Mouse (Mus musculus): ENCODE results near the gene Gfi1b. TPM values are rescaled to one million over a fixed set of nuclear protein-coding genes. Genes with fewer than 3 reads are reported as not detected.
A peak's percentile ranks its signal among the peaks of the same experiment; 100 is the strongest.

Gene Gfi1b
- polyA plus RNA-seq, 1 experiment from 2014 or later, result 0.40 TPM

DNA sequence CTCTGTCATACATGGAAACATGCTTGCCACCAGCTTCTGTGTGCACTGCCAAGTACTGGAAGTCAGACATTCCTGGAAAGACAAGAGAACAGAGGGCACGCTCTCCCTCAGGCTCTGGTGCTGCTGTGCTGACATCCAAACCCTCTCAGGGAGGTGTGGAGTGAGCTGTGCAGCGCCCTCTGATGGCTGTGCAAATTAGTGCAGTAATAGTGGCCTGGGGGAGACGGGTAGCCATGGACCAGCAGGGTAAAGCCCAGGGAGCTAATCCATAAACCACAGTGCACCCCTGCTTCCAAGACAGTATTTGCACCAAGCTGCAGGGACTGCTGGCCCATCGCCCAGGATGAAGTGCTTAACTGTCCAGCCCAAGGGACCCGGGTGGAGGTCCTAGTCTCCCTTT lies 43.8 kb downstream of the Gfi1b start:
- H3K4me2 ChIP-seq (replicated peaks; ENCODE audit: low read depth), result no peak overlapping the region
- TF ChIP-seq CTCF (IDR thresholded peaks at IDR 0.05; ENCODE audit: low read depth), result peak; percentile 63
- no peak for TF ChIP-seq EP300 (optimal IDR thresholded peaks at IDR 0.05)
- no peaks in the 10 kb centered on the region for H3K4me1 ChIP-seq (replicated peaks; ENCODE audit: control insufficient read depth, insufficient read depth)
- WGBS, result 72% methylated on average over 5 of the region's 5 CpGs
- no peaks in the 10 kb centered on the region for H3K9me3 ChIP-seq (ENCODE audit: control insufficient read depth, low read length)
- H3K36me3 ChIP-seq (ENCODE audit: control insufficient read depth, insufficient read depth, low read length), result peaks cover 15% of the 10 kb centered on the region
- DNase-seq (ENCODE audit: low spot score) (peak; percentile 41), ATAC-seq (ENCODE audit: low FRiP score, low TSS enrichment) (no peak)
- H3K27ac ChIP-seq (replicated peaks), result no peak overlapping the region
- no peak overlapping the region for H3K9ac ChIP-seq (ENCODE audit: low read length)
- no peak overlapping the region for H3K4me3 ChIP-seq (ENCODE audit: low read depth, low read length)
- H3K27me3 ChIP-seq (ENCODE audit: control insufficient read depth, insufficient read depth, low read length), result no peaks in the 10 kb centered on the region

DNA sequence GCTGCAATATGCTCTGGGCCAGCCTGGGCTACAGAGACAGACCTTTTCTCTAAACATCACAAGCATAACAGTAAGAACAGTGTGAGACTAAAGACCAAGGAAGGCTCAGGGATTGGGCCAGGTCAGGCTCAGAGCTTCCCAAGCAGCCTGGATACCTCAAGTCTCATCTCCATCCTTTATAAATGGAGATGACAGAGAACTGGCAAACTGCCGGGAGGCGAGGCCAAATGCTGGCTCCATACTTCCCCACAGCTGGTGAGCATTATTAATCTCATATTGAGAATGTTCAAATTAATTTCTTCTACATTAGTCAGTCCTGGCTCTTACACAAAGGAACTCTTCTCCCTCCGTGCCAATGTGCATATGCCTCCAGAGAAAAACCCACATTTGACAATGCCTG lies 45.0 kb downstream of the Gfi1b start:
- ATAC-seq (ENCODE audit: low FRiP score, low TSS enrichment) (no peak), DNase-seq (ENCODE audit: low spot score) (no peak)
- Histone ChIP-seq H3K4me2 (replicated peaks; ENCODE audit: low read depth) (no peak overlapping the region), H3K9me3 (ENCODE audit: control insufficient read depth, low read length) (no peaks in the 10 kb centered on the region), H3K27me3 (ENCODE audit: control insufficient read depth, insufficient read depth, low read length) (no peaks in the 10 kb centered on the region), H3K4me1 (replicated peaks; ENCODE audit: control insufficient read depth, insufficient read depth) (no peaks in the 10 kb centered on the region), H3K4me3 (ENCODE audit: low read depth, low read length) (no peak overlapping the region), H3K9ac (ENCODE audit: low read length) (no peak overlapping the region), H3K36me3 (ENCODE audit: control insufficient read depth, insufficient read depth, low read length) (peaks cover 21% of the 10 kb centered on the region), H3K27ac (replicated peaks) (no peak overlapping the region)
- no peak for TF ChIP-seq CTCF (IDR thresholded peaks at IDR 0.05; ENCODE audit: low read depth)
- 76% methylated on average over 3 of the region's 3 CpGs for WGBS

DNA sequence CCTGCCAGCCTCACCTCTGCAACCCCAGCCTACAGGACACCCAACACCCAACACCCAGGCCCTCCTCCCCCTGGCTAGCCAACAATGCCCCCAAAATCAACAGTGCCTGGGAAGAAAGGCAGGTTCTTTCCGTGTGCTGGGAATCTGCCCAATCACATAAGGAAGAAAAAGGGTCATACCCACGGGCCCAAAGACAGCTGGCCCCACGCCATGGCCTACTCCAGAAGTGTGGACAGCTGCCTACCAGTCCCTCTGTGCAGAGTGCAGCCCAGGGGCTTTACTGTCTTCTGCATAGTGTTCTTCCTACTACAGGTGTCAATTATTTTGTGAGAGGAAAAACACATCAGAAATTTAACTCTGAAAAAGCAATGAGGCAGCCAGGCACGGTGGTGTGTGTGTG lies 46.4 kb downstream of the Gfi1b start:
- TF ChIP-seq CTCF (IDR thresholded peaks at IDR 0.05; ENCODE audit: low read depth), result no peak
- TF ChIP-seq EP300 (optimal IDR thresholded peaks at IDR 0.05), result no peak
- Histone ChIP-seq H3K27ac (replicated peaks) (no peak overlapping the region), H3K9me3 (ENCODE audit: control insufficient read depth, low read length) (no peaks in the 10 kb centered on the region), H3K4me3 (ENCODE audit: low read depth, low read length) (no peak overlapping the region), H3K4me1 (replicated peaks; ENCODE audit: control insufficient read depth, insufficient read depth) (no peaks in the 10 kb centered on the region), H3K9ac (ENCODE audit: low read length) (no peak overlapping the region), H3K4me2 (replicated peaks; ENCODE audit: low read depth) (no peak overlapping the region), H3K36me3 (ENCODE audit: control insufficient read depth, insufficient read depth, low read length) (peaks cover 22% of the 10 kb centered on the region), H3K27me3 (ENCODE audit: control insufficient read depth, insufficient read depth, low read length) (no peaks in the 10 kb centered on the region)
- ATAC-seq (ENCODE audit: low FRiP score, low TSS enrichment) (no peak), DNase-seq (ENCODE audit: low spot score) (no peak)
- 64% methylated on average over 4 of the region's 4 CpGs for WGBS

DNA sequence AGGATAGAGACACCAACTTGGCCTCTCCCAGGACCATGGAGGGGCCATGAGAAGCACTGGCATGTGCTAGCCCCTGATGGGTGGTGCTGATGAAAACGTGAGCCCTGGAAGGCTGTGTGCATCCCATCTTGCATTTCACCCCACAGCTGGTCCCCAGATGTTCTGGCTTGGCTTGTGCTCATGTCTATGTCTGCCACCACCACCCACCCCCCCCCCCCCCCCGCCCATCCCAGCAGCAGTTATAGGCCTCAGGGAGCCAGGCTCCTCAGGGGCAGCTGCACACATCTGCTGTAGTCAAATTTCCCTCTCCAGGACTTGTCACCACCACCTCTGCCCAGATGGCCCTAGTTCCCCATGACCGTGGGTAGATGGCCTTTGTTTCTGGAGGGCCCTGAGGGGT lies 51.9 kb downstream of the Gfi1b start:
- no peak overlapping the region for H3K4me3 ChIP-seq (ENCODE audit: low read depth, low read length)
- no peak overlapping the region for H3K4me2 ChIP-seq (replicated peaks; ENCODE audit: low read depth)
- DNase-seq (ENCODE audit: low spot score), result no peak
- TF ChIP-seq CTCF (IDR thresholded peaks at IDR 0.05; ENCODE audit: low read depth) (no peak), EP300 (optimal IDR thresholded peaks at IDR 0.05) (no peak)
- ATAC-seq (ENCODE audit: low FRiP score, low TSS enrichment), result no peak; the same call in 1 of the 2 replicates
- no peak overlapping the region for H3K27ac ChIP-seq (replicated peaks)
- no peaks in the 10 kb centered on the region for H3K9me3 ChIP-seq (ENCODE audit: control insufficient read depth, low read length)
- no peak overlapping the region for H3K9ac ChIP-seq (ENCODE audit: low read length)
- 56% methylated on average over 2 of the region's 3 CpGs for WGBS
- no peaks in the 10 kb centered on the region for H3K4me1 ChIP-seq (replicated peaks; ENCODE audit: control insufficient read depth, insufficient read depth)
- H3K27me3 ChIP-seq (ENCODE audit: control insufficient read depth, insufficient read depth, low read length), result no peaks in the 10 kb centered on the region
- H3K36me3 ChIP-seq (ENCODE audit: control insufficient read depth, insufficient read depth, low read length), result peaks cover 24% of the 10 kb centered on the region

DNA sequence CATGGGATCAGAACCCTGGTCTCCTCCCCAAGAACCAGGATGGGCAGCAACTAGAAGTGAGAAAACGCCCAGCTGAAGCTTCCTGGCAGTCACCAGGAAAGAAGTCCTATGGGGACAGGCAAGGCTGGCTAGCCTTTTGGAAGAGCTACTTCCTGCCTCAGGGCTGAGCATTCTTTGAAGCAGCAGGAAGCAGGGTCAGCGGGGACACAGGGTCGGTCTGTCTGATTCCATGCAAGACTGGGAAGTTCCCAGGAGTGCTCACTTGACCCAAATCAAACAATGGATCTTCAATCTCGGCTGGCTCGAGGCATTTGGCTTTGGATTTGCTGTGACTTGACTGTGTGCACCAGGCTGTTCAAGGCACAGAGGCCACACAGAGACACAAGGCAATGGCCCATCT lies 55.2 kb downstream of the Gfi1b start:
- Histone ChIP-seq H3K27me3 (ENCODE audit: control insufficient read depth, insufficient read depth, low read length) (no peaks in the 10 kb centered on the region), H3K4me3 (ENCODE audit: low read depth, low read length) (no peak overlapping the region), H3K36me3 (ENCODE audit: control insufficient read depth, insufficient read depth, low read length) (peaks cover 16% of the 10 kb centered on the region; the same call in 1 of the 2 replicates), H3K9ac (ENCODE audit: low read length) (no peak overlapping the region), H3K4me2 (replicated peaks; ENCODE audit: low read depth) (no peak overlapping the region), H3K27ac (replicated peaks) (no peak overlapping the region), H3K9me3 (ENCODE audit: control insufficient read depth, low read length) (no peaks in the 10 kb centered on the region), H3K4me1 (replicated peaks; ENCODE audit: control insufficient read depth, insufficient read depth) (no peaks in the 10 kb centered on the region)
- WGBS, result 69% methylated on average over 5 of the region's 5 CpGs
- no peak for DNase-seq (ENCODE audit: low spot score)
- no peak for ATAC-seq (ENCODE audit: low FRiP score, low TSS enrichment)
- TF ChIP-seq EP300 (optimal IDR thresholded peaks at IDR 0.05), result no peak
- TF ChIP-seq CTCF (IDR thresholded peaks at IDR 0.05; ENCODE audit: low read depth), result no peak

DNA sequence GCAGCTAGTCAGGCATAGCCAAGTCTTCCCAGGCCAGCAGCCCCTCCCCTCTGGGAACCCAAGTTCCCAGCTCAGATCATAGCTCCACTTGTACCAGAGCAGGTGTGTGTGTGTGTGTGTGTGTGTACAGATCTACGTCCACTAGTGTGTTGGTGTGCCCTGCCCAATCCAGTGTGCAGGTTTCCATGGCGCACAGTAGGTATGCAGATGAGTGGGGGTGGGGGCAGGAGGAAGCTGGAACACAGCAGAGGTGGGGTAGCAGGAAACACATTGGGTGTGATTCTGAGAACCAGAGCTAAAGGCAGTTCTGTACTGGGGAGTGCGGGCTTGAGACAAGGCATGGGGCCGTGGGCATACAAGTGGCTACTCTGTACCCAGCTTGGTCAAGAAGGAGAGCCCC lies 57.4 kb downstream of the Gfi1b start:
- H3K9me3 ChIP-seq (ENCODE audit: control insufficient read depth, low read length), result no peaks in the 10 kb centered on the region
- H3K36me3 ChIP-seq (ENCODE audit: control insufficient read depth, insufficient read depth, low read length), result peaks cover 10% of the 10 kb centered on the region; the same call in 1 of the 2 replicates
- no peaks in the 10 kb centered on the region for H3K4me1 ChIP-seq (replicated peaks; ENCODE audit: control insufficient read depth, insufficient read depth)
- no peak for DNase-seq (ENCODE audit: low spot score)
- no peak for ATAC-seq (ENCODE audit: low FRiP score, low TSS enrichment)
- no peaks in the 10 kb centered on the region for H3K27me3 ChIP-seq (ENCODE audit: control insufficient read depth, insufficient read depth, low read length)
- H3K4me3 ChIP-seq (ENCODE audit: low read depth, low read length), result no peak overlapping the region
- WGBS, result 85% methylated on average over 4 of the region's 4 CpGs
- no peak overlapping the region for H3K4me2 ChIP-seq (replicated peaks; ENCODE audit: low read depth)
- H3K27ac ChIP-seq (replicated peaks), result no peak overlapping the region
- H3K9ac ChIP-seq (ENCODE audit: low read length), result no peak overlapping the region
- no peak for TF ChIP-seq CTCF (IDR thresholded peaks at IDR 0.05; ENCODE audit: low read depth)
- TF ChIP-seq EP300 (optimal IDR thresholded peaks at IDR 0.05), result no peak
